Mouse (Mus musculus) C2C12 (cell line): ENCODE measurements at regions not wholly inside any gene's neighbourhood (a gene's known extent, or its start where the extent isn't known, plus 50 kb on each side); places are given as distances from the start of the nearest gene placed in this dataset.

Source experiments
- CEBPB ChIP-seq: IDR thresholded peaks from one replicate; pipeline ENCODE4 v1.6.1; 2011; ENCODE audit warnings: low read depth, mild to moderate bottlenecking, control low read depth, moderate library complexity
- CTCF ChIP-seq: IDR thresholded peaks from one replicate; pipeline ENCODE4 v1.5.1; 2011; ENCODE audit not compliant: control insufficient read depth, insufficient read depth, insufficient read length
- FOSL1 ChIP-seq: IDR thresholded peaks from one replicate; pipeline ENCODE4 v1.8.0; 2011; ENCODE audit warnings: mild to moderate bottlenecking, low read length; ENCODE audit not compliant: poor library complexity, insufficient read depth, severe bottlenecking
- MAX ChIP-seq: IDR thresholded peaks from one replicate; pipeline ENCODE4 v1.6.1; 2011; ENCODE audit warnings: mild to moderate bottlenecking, control low read depth
- MYOG ChIP-seq: IDR thresholded peaks from one replicate; pipeline ENCODE4 v1.6.1; 2011; ENCODE audit not compliant: control insufficient read depth, insufficient read length; ENCODE audit errors: extremely low read depth
- USF1 ChIP-seq: IDR thresholded peaks from one replicate; pipeline ENCODE4 v1.6.1; 2011; ENCODE audit warnings: low read depth, mild to moderate bottlenecking, control low read depth, moderate library complexity

DNA sequence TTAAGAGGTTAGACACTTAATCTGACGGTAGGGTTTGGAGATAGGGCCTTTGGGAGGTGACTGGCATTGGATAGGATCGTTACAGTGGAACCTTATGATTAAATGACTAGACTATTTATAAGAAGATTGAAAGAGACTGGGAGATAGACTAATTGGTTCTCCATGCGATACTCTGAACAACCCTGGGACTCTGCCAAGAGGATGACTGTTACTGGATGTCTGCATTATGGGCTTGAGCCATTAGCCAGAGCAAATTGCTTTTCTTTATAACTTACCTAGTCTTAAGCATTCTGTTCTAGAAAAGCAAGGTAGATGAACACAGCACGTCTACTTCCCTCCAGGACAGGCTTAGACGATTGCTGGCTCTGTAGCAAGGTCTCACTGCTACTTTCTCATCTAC lies 180.3 kb upstream of the Ctbp2 start:
- TF ChIP-seq CTCF = no peak
- no peak for TF ChIP-seq MAX
- no peak for TF ChIP-seq CEBPB
- no peak for TF ChIP-seq USF1
- TF ChIP-seq FOSL1 = no peak
- no peak for TF ChIP-seq MYOG
